In the genomic region with DNA sequence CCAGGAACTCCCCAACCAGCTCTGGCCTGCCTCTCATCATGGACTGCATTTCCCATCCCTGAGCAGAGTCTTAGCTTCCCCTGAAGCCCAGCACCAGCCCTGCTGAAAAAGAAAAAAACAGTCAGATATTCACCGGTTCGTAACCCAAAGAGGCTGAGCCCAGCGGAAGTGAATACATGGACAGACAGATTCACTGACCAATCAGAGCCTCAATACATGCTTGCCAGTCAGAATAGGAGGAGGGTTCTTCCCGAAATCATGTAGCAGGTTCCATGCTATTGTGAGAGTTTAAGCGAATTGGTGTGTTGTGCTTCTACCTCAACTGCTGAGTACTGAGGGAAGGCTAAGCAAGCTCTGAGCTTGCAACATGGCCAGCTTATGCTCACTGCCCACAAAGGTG, we compare ENCODE assay signal across 11 mouse cellular contexts.
"Had no signal": no experiment of that assay in that cellular context is flagged by ENCODE, and none has a peak within 500 bp of the region (broad histone marks: within the 10 kb centered on the region; RNA-seq: fewer than 3 reads in every experiment).

No protein-coding gene starts in this region.

- DNase-seq: gastrocnemius, adult 2 months; gastrocnemius, postnatal 10 days; gastrocnemius, postnatal 25 days; heart, adult 2 months; heart, postnatal 10 days; heart, postnatal 4 days; kidney, adult 8-10 months; kidney, postnatal 10 days; kidney, postnatal 25 days; kidney, postnatal 4 days; liver had no signal
